Mouse (Mus musculus) erythroblast, embryonic 14.5 days (primary cell): ENCODE measurements around the gene Kcnt1.

Experiments used
- GATA1 ChIP-seq: IDR thresholded peaks from 2 replicates; pipeline ENCODE4 v1.6.1; 2012; ENCODE audit warnings: low read length, inconsistent platforms, mixed read lengths
- TAL1 ChIP-seq: IDR thresholded peaks from 3 replicates; pipeline ENCODE4 v1.6.1; 2012; ENCODE audit warnings: low read length, inconsistent platforms, mixed read lengths

GRCm38 (mm10) chr2:25940503-25940902 is 77.0 kb downstream of the Kcnt1 start:
- TF ChIP-seq TAL1 (no peak), GATA1 (no peak)
